Mouse (Mus musculus): ENCODE results near the gene Zbtb20. TPM values are rescaled to one million over a fixed set of nuclear protein-coding genes. Genes with fewer than 3 reads are reported as not detected.

The Zbtb20 gene
- 100 to 1,000 TPM; 139 to 141 TPM for total RNA-seq (2021)
- long read RNA-seq, experiment 1, partial matches to known transcripts = 29 of 60 reads
- long read RNA-seq, experiment 1, other reads (novel, unspliced or antisense) = 31 of 60 reads
- long read RNA-seq, experiment 2, partial matches to known transcripts = 4 of 16 reads
- long read RNA-seq, experiment 2, other reads (novel, unspliced or antisense) = 12 of 16 reads

DNA sequence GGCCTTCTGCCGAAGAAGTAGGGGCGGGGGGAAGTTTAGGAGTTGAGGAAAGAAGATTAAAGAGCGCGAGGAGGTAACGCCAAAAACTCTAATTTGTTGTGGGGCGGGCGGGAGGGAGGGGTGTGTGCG is at the start of gene Zbtb20:
Zbtb20 (plus strand) TSS at position 30 of the 129 bp plus-strand sequence.
- DNase-seq = no peak

DNA sequence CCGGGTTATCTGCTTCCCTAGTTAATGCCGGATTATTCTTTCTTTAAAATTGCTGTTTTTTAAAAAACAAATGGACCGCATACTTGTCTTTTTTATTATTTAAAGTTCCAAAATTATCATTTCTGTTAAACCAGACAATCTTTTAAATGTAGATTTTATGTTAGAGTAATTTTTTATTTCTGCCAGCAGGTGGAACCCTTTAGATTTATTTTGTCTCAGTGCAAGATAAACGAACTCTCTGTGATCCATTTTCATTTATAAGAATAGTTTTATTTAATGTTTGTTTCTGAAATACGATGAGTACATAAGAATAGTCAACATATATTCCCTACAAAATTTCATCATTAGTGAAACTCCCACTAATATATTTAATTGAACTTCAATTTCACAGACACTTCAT is 39.7 kb upstream of the Zbtb20 start:
- no peak for DNase-seq

DNA sequence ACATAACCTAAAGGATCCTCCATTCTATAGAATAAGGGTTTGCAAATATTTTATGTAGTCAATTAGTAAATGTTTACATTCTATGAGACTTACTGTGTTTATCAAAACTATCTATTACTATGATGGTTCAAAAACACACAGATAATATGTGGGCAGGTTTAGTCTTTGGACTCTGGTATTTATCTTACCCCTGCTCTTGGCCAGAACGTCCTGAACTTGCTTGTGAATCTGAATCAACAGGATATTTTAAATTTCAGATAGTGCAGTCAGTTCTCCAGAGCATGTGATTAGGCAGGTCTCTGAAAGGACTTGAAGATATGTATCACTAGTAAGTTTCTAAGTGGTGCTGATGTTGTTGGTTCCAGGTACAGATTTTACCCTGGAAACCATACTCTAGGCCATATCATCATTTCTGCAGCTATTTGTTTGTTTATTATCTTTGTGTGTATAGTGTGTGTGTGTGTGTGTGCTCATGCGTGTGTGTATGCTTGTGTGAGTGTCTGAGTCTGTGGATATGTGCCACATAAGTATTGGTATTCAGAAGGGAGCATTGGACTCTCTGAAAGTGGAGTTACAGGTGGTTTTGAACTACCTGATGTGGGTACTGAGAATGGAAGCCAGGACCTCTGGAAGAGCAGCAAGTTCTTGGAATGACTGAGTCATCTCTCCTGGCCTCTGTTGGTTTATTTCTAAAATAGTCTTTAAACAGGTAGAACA is 39.1 kb upstream of the Zbtb20 start:
- DNase-seq = no peak

DNA sequence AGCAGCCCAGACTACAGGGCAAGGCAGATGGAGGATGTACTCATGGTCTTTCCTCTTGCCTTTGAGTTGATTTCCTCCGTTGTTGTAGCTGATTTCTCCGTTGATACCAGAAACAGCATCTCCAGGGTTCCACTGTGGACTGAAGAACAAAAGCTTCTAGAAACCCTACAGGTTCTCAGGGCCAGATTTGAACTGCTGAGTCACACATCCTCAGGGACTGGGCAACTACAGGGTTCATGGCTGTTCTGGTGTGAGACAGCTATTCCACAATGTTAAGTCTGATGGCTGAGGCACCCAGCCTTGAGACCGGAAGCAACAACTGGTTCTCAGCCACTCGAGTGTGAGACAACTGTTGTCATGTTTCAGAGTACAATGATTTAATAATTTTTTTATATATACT is 37.5 kb upstream of the Zbtb20 start:
- DNase-seq = peak; percentile 12 to 15

DNA sequence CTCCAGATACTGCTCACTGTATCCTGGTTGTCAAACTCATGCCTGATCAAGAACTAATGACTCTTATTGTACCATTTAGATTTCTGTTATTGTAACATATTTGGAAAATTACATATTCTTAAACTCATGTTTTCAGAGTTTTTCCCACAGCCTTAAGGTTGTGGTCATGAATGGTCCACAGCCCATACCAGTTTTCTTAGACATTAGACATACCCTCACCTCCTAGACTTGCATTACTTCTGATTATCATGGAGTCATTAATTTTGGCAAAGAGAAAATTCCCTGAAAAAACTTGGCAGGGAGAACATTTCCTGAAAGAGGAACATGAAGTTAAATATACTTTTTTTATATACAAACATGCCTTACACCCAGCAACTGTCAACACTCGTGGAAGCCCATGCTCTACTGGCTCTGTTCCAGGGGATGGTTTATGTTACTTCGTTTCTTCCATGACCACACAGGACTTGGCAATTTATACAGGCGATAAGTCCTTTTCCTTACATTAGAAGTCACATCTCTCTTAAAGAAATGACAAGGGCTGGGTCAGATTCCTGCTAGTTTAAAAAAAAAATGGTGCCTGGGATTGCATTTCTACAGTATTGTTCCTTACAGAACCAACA is 18.0 kb upstream of the Zbtb20 start:
- no peak for DNase-seq

DNA sequence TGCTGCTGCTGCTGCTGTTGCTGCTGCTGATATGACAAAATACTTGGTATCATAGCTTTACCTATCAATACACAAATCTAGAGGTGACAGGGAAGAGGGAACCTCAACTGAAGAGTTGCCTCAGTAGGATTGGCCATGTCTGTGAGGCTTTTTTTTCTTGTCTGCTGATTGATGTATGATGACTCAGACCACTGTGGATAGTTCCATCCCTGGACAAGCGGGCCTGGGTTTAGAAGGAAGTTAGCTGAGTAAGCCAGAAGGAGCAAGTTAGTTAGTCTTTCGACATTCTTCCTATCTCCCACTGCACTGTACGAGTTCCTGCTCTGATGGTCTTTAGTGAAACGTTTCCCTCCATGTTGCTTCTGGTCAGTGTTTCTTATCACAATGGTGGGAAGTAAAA is 16.4 kb upstream of the Zbtb20 start:
- no peak for DNase-seq

DNA sequence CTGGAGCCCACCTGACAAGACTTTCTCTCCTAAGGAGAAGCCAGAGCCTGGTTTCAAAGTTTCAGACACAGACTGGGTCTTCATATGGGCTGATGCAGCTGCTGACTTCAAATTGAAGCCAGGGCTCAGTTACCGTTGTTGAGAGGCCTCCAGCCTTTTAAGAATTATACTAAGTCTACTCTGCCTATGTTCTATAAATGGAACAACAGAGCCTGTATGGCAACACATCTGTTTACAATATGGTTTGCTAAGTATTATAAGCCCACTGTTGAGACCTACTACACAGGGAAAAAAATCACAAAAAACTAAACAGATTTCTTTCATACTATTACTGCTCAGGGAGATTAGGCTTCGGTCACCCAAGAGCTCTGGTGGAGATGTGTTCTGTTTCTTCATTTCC is 12.4 kb upstream of the Zbtb20 start:
- no peak for DNase-seq

DNA sequence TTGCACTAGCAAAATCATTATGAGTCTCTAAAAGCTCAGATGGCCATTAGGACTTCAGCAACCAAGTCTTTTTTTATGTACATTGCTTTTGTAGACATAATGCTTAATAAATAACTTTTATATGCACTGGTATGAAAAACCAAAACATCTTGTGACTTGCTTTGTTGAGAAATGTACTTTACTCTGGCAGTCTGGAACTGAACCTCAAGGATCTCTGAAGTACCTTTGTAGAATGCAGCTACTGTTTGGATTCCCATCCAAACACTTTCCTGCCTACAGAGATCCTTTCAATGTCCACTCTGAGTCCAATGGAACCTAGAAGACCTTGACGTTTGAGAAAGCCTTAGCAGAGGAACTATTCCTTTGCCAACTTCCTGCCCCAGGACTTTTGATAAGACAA is 9.6 kb upstream of the Zbtb20 start:
- DNase-seq = no peak

DNA sequence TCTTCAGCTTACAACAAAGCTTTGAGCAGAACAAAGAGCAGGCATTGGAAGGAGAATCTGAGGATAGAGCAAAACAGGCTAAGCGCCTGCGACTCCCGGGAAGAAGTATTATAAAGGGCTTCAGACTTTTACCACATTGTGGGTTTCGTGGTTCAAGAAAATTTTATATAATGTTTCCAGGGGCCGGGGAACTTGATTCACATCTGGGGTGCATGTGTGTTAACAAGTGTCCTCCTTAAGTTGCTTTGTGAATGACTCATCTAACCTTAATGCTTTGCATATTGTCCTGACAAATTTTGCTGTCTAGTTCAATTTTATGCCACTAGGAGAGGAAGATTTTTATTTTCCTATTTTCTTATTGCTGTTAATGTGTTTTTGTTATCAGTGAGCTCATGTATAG is 3.6 kb upstream of the Zbtb20 start:
- DNase-seq = no peak

DNA sequence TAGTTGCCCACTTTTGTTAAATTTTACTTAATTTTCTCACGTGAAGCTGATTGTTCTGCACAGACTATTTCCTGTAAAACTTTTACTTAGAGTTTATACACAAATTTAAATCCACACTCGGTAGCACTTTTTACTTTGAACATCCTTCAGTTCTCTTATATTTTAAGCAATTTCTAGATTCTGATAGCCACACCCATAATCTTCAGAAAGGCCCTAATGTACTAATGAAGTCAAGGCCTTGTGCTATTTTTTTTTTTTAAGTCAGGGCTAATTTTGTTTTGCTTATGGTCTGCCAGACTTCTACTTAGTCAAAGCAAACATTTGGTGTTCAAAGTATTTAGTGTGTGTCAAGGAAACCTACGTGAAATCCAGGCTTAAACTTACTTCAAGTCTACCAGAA is 1.7 kb upstream of the Zbtb20 start:
- no peak for DNase-seq

DNA sequence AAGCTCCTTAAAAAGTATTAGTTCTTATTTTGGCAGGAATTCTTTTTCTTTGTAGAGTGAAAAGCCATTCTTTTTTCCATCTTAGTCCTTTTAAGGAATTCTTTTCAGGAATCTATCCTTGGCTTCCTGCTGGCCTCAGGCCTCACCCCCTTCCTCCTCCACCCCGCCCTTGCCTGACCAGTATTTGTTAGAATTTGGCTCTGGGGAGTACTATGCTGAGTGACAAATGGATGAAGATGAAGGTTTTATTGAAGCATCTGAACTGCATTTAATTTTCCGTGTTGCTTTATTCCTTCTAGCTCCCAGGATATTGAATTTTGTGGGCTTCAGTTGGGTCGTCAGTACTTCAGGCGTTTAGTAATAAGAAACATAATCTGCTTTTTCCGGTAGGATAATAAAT is 1.2 kb upstream of the Zbtb20 start:
- DNase-seq = peak; percentile 48 to 66

DNA sequence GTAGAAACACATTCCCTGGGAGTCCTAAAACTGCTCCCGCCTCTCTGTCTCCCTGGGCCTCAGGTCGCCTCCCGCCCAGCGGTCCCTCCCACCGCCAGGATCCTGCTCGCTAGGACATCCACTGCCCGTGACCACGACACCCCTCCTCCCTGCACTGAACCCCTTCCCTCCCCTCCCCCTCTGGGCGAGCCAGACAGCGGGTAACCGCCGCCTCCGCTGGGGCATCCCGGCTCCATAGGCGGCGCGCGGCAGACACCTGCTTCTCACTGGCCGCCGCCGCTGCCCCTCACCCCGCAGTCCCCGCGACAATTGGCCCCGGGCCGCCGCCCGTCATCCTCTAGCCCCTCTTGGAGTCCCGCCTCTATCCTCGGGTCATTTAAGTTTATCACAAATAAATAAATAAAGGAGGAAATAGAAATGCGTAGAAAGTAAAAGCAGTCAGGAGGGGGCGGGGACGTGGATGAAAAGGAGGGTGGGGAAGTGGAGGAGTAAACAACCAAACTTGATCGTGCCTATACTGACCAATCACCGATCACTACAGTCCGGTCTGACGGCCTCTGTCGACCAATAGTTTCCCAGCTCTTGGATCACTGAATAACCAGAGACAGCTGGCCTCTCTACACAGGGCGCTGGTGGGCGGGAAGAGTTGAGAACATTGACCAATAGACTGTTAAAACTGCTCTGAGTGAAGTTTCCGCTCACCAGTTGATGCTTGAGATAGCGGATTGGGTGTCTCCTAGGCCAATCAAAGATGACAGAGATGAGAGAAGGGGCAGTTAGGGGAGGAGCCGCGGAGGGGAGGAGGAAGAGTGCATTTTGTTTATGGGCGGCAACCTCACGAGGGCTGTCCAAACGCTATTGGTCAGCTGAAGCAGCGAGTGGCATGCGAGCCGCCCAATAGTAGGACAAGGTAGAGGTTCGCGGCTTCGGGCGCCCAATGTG is 500 bp upstream of the Zbtb20 start:
- peak; percentile 99 for DNase-seq

DNA sequence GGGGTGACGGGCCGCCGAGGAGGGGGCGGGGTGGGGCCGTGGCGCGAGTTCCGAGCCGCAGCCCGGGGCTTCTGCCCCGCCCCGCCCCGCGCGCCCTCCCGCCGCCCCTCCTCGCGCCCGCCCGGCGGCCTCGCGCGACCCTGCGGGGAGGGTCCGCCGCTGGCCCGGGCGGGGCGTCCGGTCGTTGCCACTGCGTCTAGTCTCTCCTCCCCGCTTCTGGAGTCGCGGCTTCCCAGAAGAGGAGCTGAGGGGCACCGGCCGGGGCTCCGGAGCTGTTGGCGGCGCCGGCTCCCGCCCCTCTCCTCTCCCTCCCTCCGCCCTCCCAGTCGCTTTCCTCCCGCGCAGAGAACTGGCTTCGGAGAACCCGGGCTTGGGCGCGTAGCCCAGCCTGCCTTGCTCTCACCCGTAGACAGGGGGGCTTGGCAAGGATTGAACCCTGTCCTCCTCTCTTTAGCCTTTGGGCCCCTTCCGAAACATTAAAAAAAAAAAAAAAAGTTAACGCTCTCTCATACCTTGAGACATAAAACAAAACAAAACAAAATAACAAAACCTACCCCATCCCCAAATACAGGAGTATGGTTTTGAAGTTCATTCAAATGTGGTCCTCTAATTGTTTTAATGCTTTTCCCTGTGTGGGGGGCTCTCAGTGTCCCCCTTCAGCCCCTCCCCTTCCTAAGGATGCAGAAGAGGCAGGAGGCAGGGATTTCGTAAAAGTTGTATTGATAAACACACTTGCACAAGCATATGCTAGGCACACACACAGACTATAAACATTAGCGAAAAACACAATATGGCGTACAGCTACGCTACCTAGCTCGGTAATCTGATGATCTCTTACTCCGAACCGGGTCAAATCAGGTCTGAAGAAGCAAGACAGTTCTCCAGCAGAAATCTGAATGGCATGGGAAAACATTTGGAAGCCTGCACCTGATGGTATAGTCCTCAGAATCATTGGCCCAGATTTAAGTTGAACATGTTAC is 630 bp downstream of the Zbtb20 start:
- peak; percentile 82 to 92 for DNase-seq

DNA sequence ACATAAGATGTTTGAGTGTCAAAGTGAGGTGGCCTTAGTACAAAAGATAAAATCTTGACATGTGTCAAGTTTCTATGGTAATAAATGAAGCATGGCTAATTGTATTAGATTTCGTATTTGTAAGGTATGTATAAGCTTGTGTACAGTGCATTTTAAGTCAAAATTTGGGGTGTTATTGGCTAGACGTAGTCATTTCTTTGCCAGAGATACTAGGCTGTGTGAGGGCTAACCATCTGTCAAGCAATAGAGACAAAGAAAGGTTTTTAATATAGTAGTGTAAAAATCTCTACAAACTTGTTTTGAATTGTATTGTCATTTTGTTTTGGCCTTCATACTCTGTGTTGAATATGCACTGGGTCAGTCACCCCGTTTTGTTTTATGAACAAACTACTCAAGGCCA is 4.4 kb downstream of the Zbtb20 start:
- DNase-seq = no peak

DNA sequence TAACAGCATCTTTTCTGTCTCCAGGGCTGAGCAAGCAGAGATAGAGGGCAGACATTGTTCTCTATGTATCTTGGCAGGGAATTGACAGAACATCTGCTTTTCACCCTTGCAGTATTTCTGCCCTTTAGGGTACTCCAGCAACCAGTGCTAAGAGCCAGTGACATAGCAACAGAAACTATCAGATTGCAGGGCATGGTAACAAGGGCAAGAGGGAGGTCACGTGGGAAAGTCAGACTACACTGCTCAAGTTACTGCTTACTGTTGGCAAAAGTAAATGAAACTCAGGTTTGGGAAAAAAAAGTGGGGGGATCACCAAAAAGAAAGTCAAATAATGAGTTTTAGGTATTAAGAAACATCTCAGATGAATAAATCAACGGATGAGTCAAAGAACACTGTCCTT is 9.9 kb downstream of the Zbtb20 start:
- peak; percentile 36 to 38 for DNase-seq

DNA sequence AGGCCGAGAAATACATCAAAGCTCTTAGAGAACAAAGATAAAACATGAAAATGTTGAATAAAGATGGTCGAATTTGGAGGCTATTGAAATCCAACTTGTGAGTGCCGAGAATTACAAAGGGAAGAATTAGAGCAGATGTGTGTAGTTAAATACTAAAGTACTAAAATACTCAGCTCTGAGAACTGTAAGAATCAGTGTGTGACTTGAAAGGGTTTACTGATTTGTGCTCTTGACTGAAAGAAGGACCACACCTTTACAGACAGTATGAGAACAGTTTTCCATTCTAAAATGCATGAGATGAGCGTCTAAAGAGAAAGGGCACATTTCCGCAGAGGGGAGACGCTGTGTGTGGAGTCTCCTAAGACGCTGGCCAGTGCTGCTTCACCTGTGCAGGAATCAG is 10.3 kb downstream of the Zbtb20 start:
- DNase-seq = no peak

DNA sequence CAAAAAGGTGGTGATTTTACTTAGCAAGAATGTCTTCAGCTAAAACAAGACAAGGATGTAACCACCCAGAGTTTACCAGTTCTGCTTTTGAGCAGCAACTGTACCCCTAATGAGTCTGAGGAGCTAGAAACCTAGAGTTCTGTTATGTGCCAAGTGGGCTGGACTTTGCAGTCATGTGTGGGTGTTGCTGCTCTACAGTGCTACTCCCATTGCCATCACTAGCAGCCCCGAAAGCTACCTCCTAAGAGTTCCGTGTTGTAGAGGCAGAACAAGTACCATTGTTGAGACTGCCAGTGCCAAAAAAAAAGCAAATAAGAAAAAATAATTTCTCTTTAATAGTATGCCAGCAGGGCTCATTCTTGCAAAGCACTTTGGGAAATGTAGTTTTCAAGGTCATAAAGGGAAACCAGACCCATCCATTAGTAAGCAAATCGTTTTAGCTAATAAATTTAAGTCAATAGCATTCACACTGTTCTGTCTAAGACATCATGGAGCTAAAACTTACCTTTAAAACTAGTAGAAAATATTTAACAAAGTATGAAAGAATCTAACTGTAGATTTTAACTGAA is 21.5 kb downstream of the Zbtb20 start:
- peak in 1 of 2 experiments; percentile 47 for DNase-seq

DNA sequence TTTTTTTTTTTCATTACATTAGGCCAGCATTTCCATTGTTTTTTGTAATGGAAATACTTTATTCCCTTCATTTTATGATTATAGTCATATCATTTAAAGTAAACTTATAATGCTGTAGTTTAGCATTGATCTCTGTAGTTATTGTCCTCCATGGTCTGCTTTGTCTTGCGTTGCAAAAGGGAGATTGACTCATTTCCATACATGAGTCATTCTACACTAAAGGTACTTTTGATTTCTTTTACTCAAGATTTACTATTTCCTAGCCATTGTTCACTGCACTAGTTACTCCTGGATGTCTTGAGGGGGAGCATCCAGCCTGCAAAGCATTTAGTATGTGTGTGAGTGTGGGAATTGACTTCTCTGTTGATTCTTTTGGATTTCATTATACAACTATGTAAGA is 24.6 kb downstream of the Zbtb20 start:
- DNase-seq = no peak

DNA sequence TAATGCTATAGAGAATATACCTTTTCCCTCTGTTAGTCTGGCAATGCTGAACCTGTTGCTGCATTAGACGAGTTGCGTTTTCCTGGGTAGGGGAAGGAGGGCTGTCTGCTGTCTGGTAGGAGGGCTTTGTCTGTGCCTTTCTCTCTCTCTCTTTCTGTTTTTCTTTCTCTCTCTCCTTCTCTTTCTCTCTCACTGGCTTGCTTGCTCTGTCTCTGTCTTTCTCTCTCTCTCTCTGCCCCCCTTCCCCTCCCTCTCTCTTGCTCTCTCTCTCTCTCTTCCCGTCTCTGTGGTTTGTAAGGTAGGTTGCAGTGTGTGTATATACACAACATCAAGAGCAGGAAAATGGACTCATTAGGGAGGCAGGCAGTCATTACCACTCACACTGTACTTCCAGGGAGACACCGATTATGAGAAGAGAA is 31.6 kb downstream of the Zbtb20 start:
- peak in 1 of 2 experiments; percentile 58 for DNase-seq

DNA sequence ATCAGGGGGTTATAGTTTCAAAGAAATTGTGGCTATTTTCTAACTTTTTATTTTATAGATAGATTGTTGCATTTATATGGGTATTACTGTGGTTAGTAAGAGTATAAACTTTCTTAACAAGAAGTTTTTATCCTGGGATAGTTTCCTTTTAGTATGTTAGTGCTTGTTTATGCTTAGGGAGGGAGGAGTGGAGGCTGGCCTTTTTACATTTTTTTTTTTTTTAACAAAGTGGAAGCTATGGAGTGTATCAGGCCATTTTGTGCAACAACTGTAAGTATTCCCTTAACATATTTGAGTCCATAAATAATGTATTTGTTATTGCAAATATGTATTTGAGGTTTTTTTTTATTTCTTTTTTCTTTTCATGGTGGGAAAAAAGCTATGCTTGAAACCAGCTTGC is 32.7 kb downstream of the Zbtb20 start:
- DNase-seq = no peak

DNA sequence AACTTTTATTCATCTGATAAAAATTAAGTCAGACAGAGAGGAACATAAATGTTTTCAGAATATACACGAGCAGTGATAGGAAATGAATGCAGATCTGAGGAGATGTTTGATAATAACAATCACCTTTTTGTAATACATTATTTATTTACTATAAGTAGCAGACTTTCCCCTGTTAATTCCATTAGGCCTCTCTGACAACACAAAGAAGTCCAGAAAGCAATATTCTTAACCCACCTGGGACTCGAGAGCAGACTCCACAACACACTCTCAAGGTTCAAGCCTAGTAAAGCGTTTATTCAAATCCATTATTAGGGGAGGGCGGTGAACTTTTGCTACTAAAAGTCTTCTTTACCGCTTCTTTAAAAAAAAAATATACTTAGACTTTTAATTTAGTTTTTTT is 33.2 kb downstream of the Zbtb20 start:
- DNase-seq = no peak

DNA sequence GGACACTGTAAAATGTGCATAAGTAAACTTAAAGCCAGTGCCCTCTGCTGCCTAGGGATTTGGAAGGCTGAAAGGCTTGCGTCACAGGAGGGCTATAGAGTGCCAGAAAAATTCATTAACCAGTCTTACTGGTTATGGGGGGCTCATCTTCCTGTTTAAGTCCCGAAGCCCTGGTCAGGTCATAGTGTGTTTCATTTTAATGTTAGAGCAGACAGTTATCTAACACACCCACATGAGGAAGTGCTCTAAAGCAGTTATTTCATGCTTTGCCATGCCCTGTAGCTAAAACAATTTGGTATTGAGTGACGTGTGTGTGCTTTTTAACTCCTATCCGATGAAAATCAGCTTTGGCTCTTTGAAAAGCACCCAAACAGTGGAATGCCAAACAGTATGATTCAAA is 34.3 kb downstream of the Zbtb20 start:
- DNase-seq = peak in 1 of 2 experiments; percentile 25

All from adrenal gland, postnatal 36 days (tissue).